8 mouse cellular contexts compared by ENCODE assay signal in genomic region chr11:121808204-121808852, GRCm38 (mm10). TPM values are rescaled to one million over a fixed set of nuclear protein-coding genes. Genes with fewer than 3 reads are reported as not detected.
DNase-seq lines count a peak whose midpoint lies in the region; ATAC-seq and TF ChIP-seq lines count a peak whose summit lies in the region.

No protein-coding gene starts in this region.

- intact Hi-C loops in left cerebral cortex, postnatal 14 days (cut with DNase I), result loop anchor here (2.0 to 5.0 kb wide), 3 partner anchors 156 to 334 kb away; no protein-coding TSS in a partner anchor

- ATAC-seq in midbrain, embryonic 16.5 days, result no peak
- peak; percentile 62 for ATAC-seq in intestine, embryonic 16.5 days
- no peak; the same call in 1 of the 2 replicates for ATAC-seq in midbrain, embryonic 14.5 days (ENCODE audit: low FRiP score, low TSS enrichment)

- H3K4me3 ChIP-seq in midbrain, embryonic 10.5 days, result no peak overlapping the region
- no peak overlapping the region for H3K4me3 ChIP-seq in midbrain, embryonic 16.5 days (ENCODE audit: low read depth, low read length)
- no peak overlapping the region for H3K4me3 ChIP-seq in cortical plate, adult 2 months (ENCODE audit: insufficient read depth, low read length)
- H3K4me3 ChIP-seq in intestine, embryonic 16.5 days (ENCODE audit: low read length), result no peak overlapping the region
- H3K4me3 ChIP-seq in midbrain, embryonic 14.5 days (replicated peaks; ENCODE audit: low read depth, low read length), result no peak overlapping the region

- TF ChIP-seq CTCF in cortical plate, adult 2 months (IDR thresholded peaks at IDR 0.05; ENCODE audit: extremely low read depth, insufficient read depth, low read length), result peak; percentile 96

- no peaks in the 10 kb centered on the region for H3K9me3 ChIP-seq in midbrain, embryonic 10.5 days (replicated peaks)
- H3K9me3 ChIP-seq in midbrain, embryonic 16.5 days (replicated peaks; ENCODE audit: control insufficient read depth, low read length, poor library complexity, severe bottlenecking), result no peaks in the 10 kb centered on the region
- H3K9me3 ChIP-seq in intestine, embryonic 16.5 days (ENCODE audit: control insufficient read depth, low read length), result no peaks in the 10 kb centered on the region
- H3K9me3 ChIP-seq in midbrain, embryonic 14.5 days (ENCODE audit: control insufficient read depth, low read length), result no peaks in the 10 kb centered on the region

- peak; percentile 74 for DNase-seq in midbrain, embryonic 10.5 days (ENCODE audit: low spot score)
- peak; percentile 65 for DNase-seq in gastrocnemius, postnatal 25 days
- peak; percentile 85 to 91 for DNase-seq in left cerebral cortex, postnatal 14 days (ENCODE audit: low spot score in 2 of 2)
- peak; percentile 94 for DNase-seq in midbrain, embryonic 14.5 days
- peak; percentile 57 to 83 for DNase-seq in spleen, postnatal 10 days (ENCODE audit: low spot score in 2 of 2)

- no peak overlapping the region for H3K9ac ChIP-seq in midbrain, embryonic 16.5 days (ENCODE audit: low read depth, low read length)
- H3K9ac ChIP-seq in intestine, embryonic 16.5 days (ENCODE audit: low read depth, low read length), result no peak overlapping the region
- H3K9ac ChIP-seq in midbrain, embryonic 14.5 days (replicated peaks; ENCODE audit: low read length), result no peak overlapping the region

- no peak for TF ChIP-seq POLR2A in cortical plate, adult 2 months (IDR thresholded peaks at IDR 0.05; ENCODE audit: extremely low read depth, insufficient read depth, low read length)

- 7% methylated on average over 4 of the region's 4 CpGs for WGBS in midbrain, embryonic 10.5 days
- 8% methylated on average over 4 of the region's 4 CpGs for WGBS in midbrain, embryonic 16.5 days
- WGBS in intestine, embryonic 16.5 days, result 1% methylated on average over 4 of the region's 4 CpGs
- 8% methylated on average over 4 of the region's 4 CpGs for WGBS in midbrain, embryonic 14.5 days

- H3K27ac ChIP-seq in midbrain, embryonic 10.5 days (replicated peaks), result 0 out of 2 replicates have a peak overlapping the region, but pooled peaks have one; percentile 38
- no peak overlapping the region for H3K27ac ChIP-seq in midbrain, embryonic 16.5 days (ENCODE audit: low read length)
- no peak overlapping the region for H3K27ac ChIP-seq in cortical plate, adult 2 months (ENCODE audit: insufficient read depth, low read length)
- H3K27ac ChIP-seq in intestine, embryonic 16.5 days (ENCODE audit: low read length), result no peak overlapping the region
- H3K27ac ChIP-seq in midbrain, embryonic 14.5 days (replicated peaks; ENCODE audit: low read depth, low read length), result no peak overlapping the region

- no peak overlapping the region for H3K4me2 ChIP-seq in midbrain, embryonic 16.5 days (ENCODE audit: low read length)
- H3K4me2 ChIP-seq in intestine, embryonic 16.5 days (ENCODE audit: low read depth, low read length), result no peak overlapping the region
- no peak overlapping the region for H3K4me2 ChIP-seq in midbrain, embryonic 14.5 days (ENCODE audit: low read length)

- H3K27me3 ChIP-seq in midbrain, embryonic 10.5 days (ENCODE audit: low read depth, poor library complexity, severe bottlenecking), result no peaks in the 10 kb centered on the region
- no peaks in the 10 kb centered on the region for H3K27me3 ChIP-seq in midbrain, embryonic 16.5 days (ENCODE audit: control insufficient read depth, insufficient read depth, low read depth, low read length)
- no peaks in the 10 kb centered on the region for H3K27me3 ChIP-seq in intestine, embryonic 16.5 days (replicated peaks; ENCODE audit: control insufficient read depth, insufficient read depth, low read length)
- H3K27me3 ChIP-seq in midbrain, embryonic 14.5 days (ENCODE audit: control insufficient read depth, insufficient read depth, low read length), result no peaks in the 10 kb centered on the region

- no peaks in the 10 kb centered on the region for H3K36me3 ChIP-seq in midbrain, embryonic 10.5 days
- H3K36me3 ChIP-seq in midbrain, embryonic 16.5 days (ENCODE audit: control insufficient read depth, insufficient read depth, low read length), result no peaks in the 10 kb centered on the region
- H3K36me3 ChIP-seq in intestine, embryonic 16.5 days (ENCODE audit: control insufficient read depth, insufficient read depth, low read length), result no peaks in the 10 kb centered on the region
- H3K36me3 ChIP-seq in midbrain, embryonic 14.5 days (ENCODE audit: control insufficient read depth, insufficient read depth, low read length), result no peaks in the 10 kb centered on the region

- H3K4me1 ChIP-seq in midbrain, embryonic 10.5 days, result peaks cover 4% of the 10 kb centered on the region
- peaks cover 2% of the 10 kb centered on the region for H3K4me1 ChIP-seq in midbrain, embryonic 16.5 days (ENCODE audit: control insufficient read depth, insufficient read depth, low read length)
- H3K4me1 ChIP-seq in cortical plate, adult 2 months (ENCODE audit: control insufficient read depth, insufficient read depth, low read length), result no peaks in the 10 kb centered on the region
- 0 out of 2 replicates have a peak, but pooled peaks cover 2% of the 10 kb centered on the region for H3K4me1 ChIP-seq in intestine, embryonic 16.5 days (ENCODE audit: control insufficient read depth, insufficient read depth, low read length)
- H3K4me1 ChIP-seq in midbrain, embryonic 14.5 days (ENCODE audit: control insufficient read depth, insufficient read depth, low read length), result 0 out of 2 replicates have a peak, but pooled peaks cover 4% of the 10 kb centered on the region

RNA-seq across cellular contexts. Expression of gene Ptchd3, which starts 21.7 kb away (rescaled TPM):
- not detected in 2 replicates for polyA plus RNA-seq in midbrain, embryonic 10.5 days (2016; fragmentation: Nextera tagmentation; extraction: Ambion mirVana)
- polyA plus RNA-seq in midbrain, embryonic 16.5 days (2015; fragmentation: Nextera tagmentation; extraction: Ambion mirVana), result not detected in 2 replicates
- not detected in 2 replicates for polyA plus RNA-seq in cortical plate, adult 2 months (2012; rRNA removed)
- total RNA-seq in gastrocnemius, postnatal 25 days (2021), result not detected
- polyA plus RNA-seq in intestine, embryonic 16.5 days (2015; fragmentation: Nextera tagmentation; extraction: Ambion mirVana), result not detected in 2 replicates
- total RNA-seq in left cerebral cortex, postnatal 14 days (2021), result not detected
- not detected in 2 replicates for polyA plus RNA-seq in midbrain, embryonic 14.5 days (2014; fragmentation: Nextera tagmentation; extraction: Ambion mirVana)
